Mouse (Mus musculus): ENCODE data around the gene Anp32a. TPM values are rescaled to one million over a fixed set of nuclear protein-coding genes. Genes with fewer than 3 reads are reported as not detected.

Anp32a gene
- 107 and 117 TPM in 2 replicates for polyA plus RNA-seq (2015; fragmentation: Nextera tagmentation; extraction: Ambion mirVana)

- peak; percentile 93 for ATAC-seq
Observed at GRCm38 (mm10) chr9:62341123-62341486, at the start of gene Anp32a. Anp32a (plus strand) TSS chr9:62341293.

GRCm38 (mm10) chr9:62295006-62295698, 45.9 kb upstream of the Anp32a start:
- Histone ChIP-seq H3K27ac (ENCODE audit: low read length) (no peak overlapping the region), H3K4me2 (ENCODE audit: low read length) (no peak overlapping the region), H3K36me3 (ENCODE audit: control insufficient read depth, insufficient read depth, low read length) (no peaks in the 10 kb centered on the region), H3K27me3 (ENCODE audit: control insufficient read depth, insufficient read depth, low read depth, low read length) (no peaks in the 10 kb centered on the region), H3K9ac (ENCODE audit: low read depth, low read length) (no peak overlapping the region), H3K9me3 (replicated peaks; ENCODE audit: control insufficient read depth, low read length, poor library complexity, severe bottlenecking) (no peaks in the 10 kb centered on the region), H3K4me3 (ENCODE audit: low read depth, low read length) (no peak overlapping the region), H3K4me1 (ENCODE audit: control insufficient read depth, insufficient read depth, low read length) (no peaks in the 10 kb centered on the region)
- ATAC-seq = no peak; the same call in 1 of the 2 replicates
- 34% methylated on average over 7 of the region's 7 CpGs for WGBS

More at GRCm38 (mm10) chr9:62341123-62341486, at the start of gene Anp32a:
- H3K4me1 ChIP-seq (ENCODE audit: control insufficient read depth, insufficient read depth, low read length) = peaks cover 23% of the 10 kb centered on the region
- H3K4me2 ChIP-seq (ENCODE audit: low read length) = peak within 1 kb of the TSS; percentile 88
- H3K9ac ChIP-seq (ENCODE audit: low read depth, low read length) = peak within 1 kb of the TSS; percentile 99
- no peaks in the 10 kb centered on the region for H3K27me3 ChIP-seq (ENCODE audit: control insufficient read depth, insufficient read depth, low read depth, low read length)
- H3K36me3 ChIP-seq (ENCODE audit: control insufficient read depth, insufficient read depth, low read length) = no peaks in the 10 kb centered on the region
- 0% methylated on average over 34 of the region's 34 CpGs for WGBS
- H3K9me3 ChIP-seq (replicated peaks; ENCODE audit: control insufficient read depth, low read length, poor library complexity, severe bottlenecking) = no peaks in the 10 kb centered on the region
- peak within 1 kb of the TSS; percentile 98 for H3K27ac ChIP-seq (ENCODE audit: low read length)
- peak within 1 kb of the TSS; percentile 87 for H3K4me3 ChIP-seq (ENCODE audit: low read depth, low read length)

- Histone ChIP-seq H3K9me3 (replicated peaks; ENCODE audit: control insufficient read depth, low read length, poor library complexity, severe bottlenecking) (no peaks in the 10 kb centered on the region), H3K36me3 (ENCODE audit: control insufficient read depth, insufficient read depth, low read length) (no peaks in the 10 kb centered on the region), H3K27me3 (ENCODE audit: control insufficient read depth, insufficient read depth, low read depth, low read length) (no peaks in the 10 kb centered on the region), H3K27ac (ENCODE audit: low read length) (no peak overlapping the region), H3K4me3 (ENCODE audit: low read depth, low read length) (no peak overlapping the region), H3K4me2 (ENCODE audit: low read length) (no peak overlapping the region), H3K9ac (ENCODE audit: low read depth, low read length) (no peak overlapping the region), H3K4me1 (ENCODE audit: control insufficient read depth, insufficient read depth, low read length) (no peaks in the 10 kb centered on the region)
- no peak for ATAC-seq
- WGBS = 54% methylated on average over 1 of the region's 1 CpGs
Observed at GRCm38 (mm10) chr9:62296891-62297290, 44.2 kb upstream of the Anp32a start.

- no peaks in the 10 kb centered on the region for H3K9me3 ChIP-seq (replicated peaks; ENCODE audit: control insufficient read depth, low read length, poor library complexity, severe bottlenecking)
- H3K36me3 ChIP-seq (ENCODE audit: control insufficient read depth, insufficient read depth, low read length) = no peaks in the 10 kb centered on the region
- 87% methylated on average over 6 of the region's 6 CpGs for WGBS
- no peaks in the 10 kb centered on the region for H3K4me1 ChIP-seq (ENCODE audit: control insufficient read depth, insufficient read depth, low read length)
- no peak overlapping the region for H3K4me3 ChIP-seq (ENCODE audit: low read depth, low read length)
- no peak overlapping the region for H3K4me2 ChIP-seq (ENCODE audit: low read length)
- no peaks in the 10 kb centered on the region for H3K27me3 ChIP-seq (ENCODE audit: control insufficient read depth, insufficient read depth, low read depth, low read length)
- no peak for ATAC-seq
- H3K27ac ChIP-seq (ENCODE audit: low read length) = no peak overlapping the region
- no peak overlapping the region for H3K9ac ChIP-seq (ENCODE audit: low read depth, low read length)
Observed at GRCm38 (mm10) chr9:62315556-62315955, 25.5 kb upstream of the Anp32a start.

- Histone ChIP-seq H3K9me3 (replicated peaks; ENCODE audit: control insufficient read depth, low read length, poor library complexity, severe bottlenecking) (no peaks in the 10 kb centered on the region), H3K4me3 (ENCODE audit: low read depth, low read length) (no peak overlapping the region), H3K4me1 (ENCODE audit: control insufficient read depth, insufficient read depth, low read length) (no peaks in the 10 kb centered on the region), H3K27me3 (ENCODE audit: control insufficient read depth, insufficient read depth, low read depth, low read length) (no peaks in the 10 kb centered on the region), H3K27ac (ENCODE audit: low read length) (no peak overlapping the region), H3K4me2 (ENCODE audit: low read length) (no peak overlapping the region), H3K36me3 (ENCODE audit: control insufficient read depth, insufficient read depth, low read length) (no peaks in the 10 kb centered on the region), H3K9ac (ENCODE audit: low read depth, low read length) (no peak overlapping the region)
- WGBS = 82% methylated on average over 4 of the region's 4 CpGs
- ATAC-seq = no peak
Observed at GRCm38 (mm10) chr9:62318729-62319128, 22.4 kb upstream of the Anp32a start.

DNA sequence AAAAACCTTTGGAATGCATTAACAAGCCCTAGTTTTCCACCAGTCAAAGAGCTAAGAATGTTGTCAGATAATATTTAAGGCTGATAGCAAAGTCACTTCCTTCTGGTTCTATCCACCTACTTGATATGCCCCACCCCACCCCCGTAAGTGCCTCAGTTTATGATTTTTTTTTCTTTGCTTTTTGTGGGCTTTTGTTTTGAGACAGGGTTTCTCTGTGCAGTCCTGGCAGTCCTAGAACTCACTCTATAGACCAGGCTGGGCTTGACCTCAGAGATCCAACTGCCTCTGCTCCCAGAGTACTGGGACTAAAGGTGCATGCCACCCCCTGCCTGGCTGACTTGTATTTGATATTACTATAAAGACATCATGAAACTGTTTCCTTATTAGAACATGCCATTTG, 17.3 kb upstream of the Anp32a start:
- Histone ChIP-seq H3K27ac (ENCODE audit: low read length) (no peak overlapping the region), H3K4me3 (ENCODE audit: low read depth, low read length) (no peak overlapping the region), H3K4me1 (ENCODE audit: control insufficient read depth, insufficient read depth, low read length) (no peaks in the 10 kb centered on the region), H3K9me3 (replicated peaks; ENCODE audit: control insufficient read depth, low read length, poor library complexity, severe bottlenecking) (no peaks in the 10 kb centered on the region), H3K36me3 (ENCODE audit: control insufficient read depth, insufficient read depth, low read length) (no peaks in the 10 kb centered on the region), H3K27me3 (ENCODE audit: control insufficient read depth, insufficient read depth, low read depth, low read length) (no peaks in the 10 kb centered on the region), H3K4me2 (ENCODE audit: low read length) (no peak overlapping the region), H3K9ac (ENCODE audit: low read depth, low read length) (no peak overlapping the region)
- no peak for ATAC-seq
- 94% methylated on average over 1 of the region's 1 CpGs for WGBS

DNA sequence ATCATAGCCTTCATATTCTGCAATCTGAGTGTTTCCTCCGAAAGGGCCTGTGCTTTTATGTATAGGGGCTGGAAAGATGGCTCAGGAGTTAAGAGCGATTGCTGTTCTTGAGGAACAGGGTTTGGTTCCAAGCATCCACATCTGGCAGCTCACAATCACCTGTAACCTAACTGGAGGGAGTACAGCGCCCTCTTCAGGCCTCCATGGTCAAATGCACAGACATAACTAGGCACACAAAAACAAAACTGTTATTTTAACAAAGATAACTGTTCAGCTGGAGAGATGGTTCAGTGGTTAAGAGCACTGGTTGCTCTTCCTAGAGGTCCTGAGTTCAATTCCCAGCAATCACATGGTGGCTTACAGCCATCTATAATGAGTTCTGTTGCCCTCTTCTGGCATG, 15.1 kb upstream of the Anp32a start:
- no peak overlapping the region for H3K4me3 ChIP-seq (ENCODE audit: low read depth, low read length)
- no peak overlapping the region for H3K4me2 ChIP-seq (ENCODE audit: low read length)
- ATAC-seq = no peak
- WGBS = 82% methylated on average over 3 of the region's 3 CpGs
- H3K4me1 ChIP-seq (ENCODE audit: control insufficient read depth, insufficient read depth, low read length) = no peaks in the 10 kb centered on the region
- no peaks in the 10 kb centered on the region for H3K27me3 ChIP-seq (ENCODE audit: control insufficient read depth, insufficient read depth, low read depth, low read length)
- no peaks in the 10 kb centered on the region for H3K9me3 ChIP-seq (replicated peaks; ENCODE audit: control insufficient read depth, low read length, poor library complexity, severe bottlenecking)
- H3K27ac ChIP-seq (ENCODE audit: low read length) = no peak overlapping the region
- H3K9ac ChIP-seq (ENCODE audit: low read depth, low read length) = no peak overlapping the region
- H3K36me3 ChIP-seq (ENCODE audit: control insufficient read depth, insufficient read depth, low read length) = no peaks in the 10 kb centered on the region

GRCm38 (mm10) chr9:62334298-62334825, 6.7 kb upstream of the Anp32a start:
- Histone ChIP-seq H3K9ac (ENCODE audit: low read depth, low read length) (no peak overlapping the region), H3K4me3 (ENCODE audit: low read depth, low read length) (no peak overlapping the region), H3K27me3 (ENCODE audit: control insufficient read depth, insufficient read depth, low read depth, low read length) (no peaks in the 10 kb centered on the region), H3K27ac (ENCODE audit: low read length) (no peak overlapping the region), H3K36me3 (ENCODE audit: control insufficient read depth, insufficient read depth, low read length) (no peaks in the 10 kb centered on the region), H3K4me1 (ENCODE audit: control insufficient read depth, insufficient read depth, low read length) (peaks cover 7% of the 10 kb centered on the region), H3K9me3 (replicated peaks; ENCODE audit: control insufficient read depth, low read length, poor library complexity, severe bottlenecking) (no peaks in the 10 kb centered on the region), H3K4me2 (ENCODE audit: low read length) (no peak overlapping the region)
- WGBS = 92% methylated on average over 9 of the region's 9 CpGs
- ATAC-seq = no peak

GRCm38 (mm10) chr9:62335396-62335795, 5.7 kb upstream of the Anp32a start:
- H3K4me1 ChIP-seq (ENCODE audit: control insufficient read depth, insufficient read depth, low read length) = peaks cover 10% of the 10 kb centered on the region
- H3K4me2 ChIP-seq (ENCODE audit: low read length) = no peak overlapping the region
- no peak overlapping the region for H3K27ac ChIP-seq (ENCODE audit: low read length)
- H3K4me3 ChIP-seq (ENCODE audit: low read depth, low read length) = no peak overlapping the region
- no peak for ATAC-seq
- no peaks in the 10 kb centered on the region for H3K9me3 ChIP-seq (replicated peaks; ENCODE audit: control insufficient read depth, low read length, poor library complexity, severe bottlenecking)
- 62% methylated on average over 12 of the region's 12 CpGs for WGBS
- no peaks in the 10 kb centered on the region for H3K36me3 ChIP-seq (ENCODE audit: control insufficient read depth, insufficient read depth, low read length)
- no peaks in the 10 kb centered on the region for H3K27me3 ChIP-seq (ENCODE audit: control insufficient read depth, insufficient read depth, low read depth, low read length)
- H3K9ac ChIP-seq (ENCODE audit: low read depth, low read length) = no peak overlapping the region
